Mouse (Mus musculus) inflammation-experienced regulatory T-cells, adult 6 months (primary cell): ENCODE measurements at regions not wholly inside any gene's neighbourhood (a gene's known extent, or its start where the extent isn't known, plus 50 kb on each side); places are given as distances from the start of the nearest gene placed in this dataset.

Experiments
- ATAC-seq: one replicate; pipeline ENCODE4 v1.8.0; 2017

GRCm38 (mm10) chr13:32541611-32542010, 203.1 kb upstream of the Gmds start:
- no peak for ATAC-seq

- no peak for ATAC-seq
Measured at GRCm38 (mm10) chr13:32536241-32536640, 197.7 kb upstream of the Gmds start.

- ATAC-seq, result no peak
Measured at GRCm38 (mm10) chr13:32535602-32536001, 197.1 kb upstream of the Gmds start.

GRCm38 (mm10) chr13:32530926-32531512, 192.5 kb upstream of the Gmds start:
- no peak for ATAC-seq

- no peak for ATAC-seq
Measured at GRCm38 (mm10) chr13:32518611-32519344, 180.2 kb upstream of the Gmds start.

GRCm38 (mm10) chr13:32517514-32517913, 179.0 kb upstream of the Gmds start:
- no peak for ATAC-seq

- no peak for ATAC-seq
Measured at GRCm38 (mm10) chr13:32509231-32510023, 170.9 kb upstream of the Gmds start.

GRCm38 (mm10) chr13:32508447-32508846, 169.9 kb upstream of the Gmds start:
- ATAC-seq, result no peak

- no peak for ATAC-seq
Measured at GRCm38 (mm10) chr13:32507825-32508224, 169.3 kb upstream of the Gmds start.

GRCm38 (mm10) chr13:32498205-32498790, 159.8 kb upstream of the Gmds start:
- ATAC-seq, result no peak

- no peak for ATAC-seq
Measured at GRCm38 (mm10) chr13:32496263-32496662, 157.7 kb upstream of the Gmds start.

- ATAC-seq, result no peak
Measured at GRCm38 (mm10) chr13:32495063-32495462, 156.5 kb upstream of the Gmds start.

GRCm38 (mm10) chr13:32493806-32494205, 155.3 kb upstream of the Gmds start:
- no peak for ATAC-seq

- ATAC-seq, result no peak
Measured at GRCm38 (mm10) chr13:32493309-32493708, 154.8 kb upstream of the Gmds start.

- ATAC-seq, result no peak
Measured at GRCm38 (mm10) chr13:32492566-32492965, 154.0 kb upstream of the Gmds start.

- ATAC-seq, result no peak
Measured at GRCm38 (mm10) chr13:32481444-32482058, 143.0 kb upstream of the Gmds start.

- no peak for ATAC-seq
Measured at GRCm38 (mm10) chr13:32480029-32480428, 141.5 kb upstream of the Gmds start.

- no peak for ATAC-seq
Measured at GRCm38 (mm10) chr13:32479118-32479818, 140.7 kb upstream of the Gmds start.

GRCm38 (mm10) chr13:32465787-32466186, 127.2 kb upstream of the Gmds start:
- ATAC-seq, result no peak

GRCm38 (mm10) chr13:32465041-32465682, 126.6 kb upstream of the Gmds start:
- no peak for ATAC-seq

GRCm38 (mm10) chr13:32454419-32455146, 116.0 kb upstream of the Gmds start:
- ATAC-seq, result no peak
